Mouse (Mus musculus): ENCODE data around the gene Gm27029. TPM values are rescaled to one million over a fixed set of nuclear protein-coding genes. Genes with fewer than 3 reads are reported as not detected.

Gene Gm27029
- polyA plus RNA-seq, 1 experiment from 2014 or later: 12.2 TPM

GRCm38 (mm10) chr11:101464211-101465100, 39.9 kb upstream of the Gm27029 start, which contains the start of gene Rnd2:
Gene Rnd2 (plus strand): TSS chr11:101464999.
- Histone ChIP-seq H3K27ac (ENCODE audit: low read depth) (peak within 1 kb of the TSS; percentile 79), H3K36me3 (ENCODE audit: insufficient read depth) (peaks cover 22% of the 10 kb centered on the region; the same call in 1 of the 2 replicates), H3K4me1 (ENCODE audit: insufficient read depth) (peaks cover 5% of the 10 kb centered on the region; the same call in 1 of the 2 replicates), H3K4me2 (peak within 1 kb of the TSS; percentile 97), H3K9ac (peak within 1 kb of the TSS; percentile 62), H3K9me3 (ENCODE audit: low read depth, low read length) (no peaks in the 10 kb centered on the region), H3K27me3 (ENCODE audit: insufficient read depth, low read length) (no peaks in the 10 kb centered on the region), H3K4me3 (ENCODE audit: low read depth, low read length) (peak within 1 kb of the TSS; percentile 74)
- WGBS: 13% methylated on average over 12 of the region's 12 CpGs
- peak; percentile 7; the same call in 1 of the 2 replicates for ATAC-seq (ENCODE audit: insufficient read depth)
- peak; percentile 59 for DNase-seq
- TF ChIP-seq CTCF (IDR thresholded peaks at IDR 0.05; ENCODE audit: low read depth): no peak

- Histone ChIP-seq H3K4me2 (peak overlapping the region; percentile 97; the same call in 1 of the 2 replicates), H3K9me3 (ENCODE audit: low read depth, low read length) (no peaks in the 10 kb centered on the region), H3K4me1 (ENCODE audit: insufficient read depth) (peaks cover 5% of the 10 kb centered on the region; the same call in 1 of the 2 replicates), H3K4me3 (ENCODE audit: low read depth, low read length) (no peak overlapping the region), H3K27ac (ENCODE audit: low read depth) (no peak overlapping the region), H3K27me3 (ENCODE audit: insufficient read depth, low read length) (no peaks in the 10 kb centered on the region), H3K36me3 (ENCODE audit: insufficient read depth) (peaks cover 26% of the 10 kb centered on the region; the same call in 1 of the 2 replicates), H3K9ac (no peak overlapping the region)
- TF ChIP-seq CTCF (IDR thresholded peaks at IDR 0.05; ENCODE audit: low read depth): no peak
- ATAC-seq (ENCODE audit: insufficient read depth): no peak
- DNase-seq: peak; percentile 46
- WGBS: 23% methylated on average over 13 of the region's 13 CpGs
These were observed 38.2 kb upstream of the Gm27029 start for GRCm38 (mm10) chr11:101462583-101463440.

GRCm38 (mm10) chr11:101462141-101462540, 37.5 kb upstream of the Gm27029 start:
- no peak overlapping the region for H3K27ac ChIP-seq (ENCODE audit: low read depth)

GRCm38 (mm10) chr11:101460321-101460720, 35.7 kb upstream of the Gm27029 start:
- ATAC-seq (ENCODE audit: insufficient read depth): no peak
- no peak for DNase-seq
- Histone ChIP-seq H3K9me3 (ENCODE audit: low read depth, low read length) (no peaks in the 10 kb centered on the region), H3K36me3 (ENCODE audit: insufficient read depth) (peaks cover 26% of the 10 kb centered on the region; the same call in 1 of the 2 replicates), H3K9ac (no peak overlapping the region), H3K4me1 (ENCODE audit: insufficient read depth) (peaks cover 5% of the 10 kb centered on the region; the same call in 1 of the 2 replicates), H3K4me2 (no peak overlapping the region), H3K27ac (ENCODE audit: low read depth) (no peak overlapping the region), H3K27me3 (ENCODE audit: insufficient read depth, low read length) (no peaks in the 10 kb centered on the region), H3K4me3 (ENCODE audit: low read depth, low read length) (no peak overlapping the region)
- WGBS: 74% methylated on average over 15 of the region's 15 CpGs
- no peak for TF ChIP-seq CTCF (IDR thresholded peaks at IDR 0.05; ENCODE audit: low read depth)

More at GRCm38 (mm10) chr11:101462141-101462540, 37.5 kb upstream of the Gm27029 start:
- DNase-seq (no peak), ATAC-seq (ENCODE audit: insufficient read depth) (no peak)
- H3K4me1 ChIP-seq (ENCODE audit: insufficient read depth): peaks cover 5% of the 10 kb centered on the region; the same call in 1 of the 2 replicates
- H3K27me3 ChIP-seq (ENCODE audit: insufficient read depth, low read length): no peaks in the 10 kb centered on the region
- peaks cover 26% of the 10 kb centered on the region; the same call in 1 of the 2 replicates for H3K36me3 ChIP-seq (ENCODE audit: insufficient read depth)
- H3K9me3 ChIP-seq (ENCODE audit: low read depth, low read length): no peaks in the 10 kb centered on the region
- H3K4me2 ChIP-seq: no peak overlapping the region
- TF ChIP-seq CTCF (IDR thresholded peaks at IDR 0.05; ENCODE audit: low read depth): no peak
- no peak overlapping the region for H3K4me3 ChIP-seq (ENCODE audit: low read depth, low read length)
- WGBS: 77% methylated on average over 14 of the region's 14 CpGs
- no peak overlapping the region for H3K9ac ChIP-seq

- DNase-seq (no peak), ATAC-seq (ENCODE audit: insufficient read depth) (no peak)
- no peak overlapping the region for H3K27ac ChIP-seq (ENCODE audit: low read depth)
- peaks cover 6% of the 10 kb centered on the region; the same call in 1 of the 2 replicates for H3K4me1 ChIP-seq (ENCODE audit: insufficient read depth)
- H3K36me3 ChIP-seq (ENCODE audit: insufficient read depth): peaks cover 26% of the 10 kb centered on the region; the same call in 1 of the 2 replicates
- no peak for TF ChIP-seq CTCF (IDR thresholded peaks at IDR 0.05; ENCODE audit: low read depth)
- H3K27me3 ChIP-seq (ENCODE audit: insufficient read depth, low read length): no peaks in the 10 kb centered on the region
- no peak overlapping the region for H3K4me2 ChIP-seq
- H3K4me3 ChIP-seq (ENCODE audit: low read depth, low read length): no peak overlapping the region
- 24% methylated on average over 6 of the region's 6 CpGs for WGBS
- no peaks in the 10 kb centered on the region for H3K9me3 ChIP-seq (ENCODE audit: low read depth, low read length)
- H3K9ac ChIP-seq: no peak overlapping the region
These were observed 35.1 kb upstream of the Gm27029 start for GRCm38 (mm10) chr11:101459716-101460115.

- TF ChIP-seq CTCF (IDR thresholded peaks at IDR 0.05; ENCODE audit: low read depth): no peak
- Histone ChIP-seq H3K4me1 (ENCODE audit: insufficient read depth) (peaks cover 8% of the 10 kb centered on the region; the same call in 1 of the 2 replicates), H3K36me3 (ENCODE audit: insufficient read depth) (peaks cover 26% of the 10 kb centered on the region; the same call in 1 of the 2 replicates), H3K9ac (no peak overlapping the region), H3K27me3 (ENCODE audit: insufficient read depth, low read length) (no peaks in the 10 kb centered on the region), H3K9me3 (ENCODE audit: low read depth, low read length) (no peaks in the 10 kb centered on the region), H3K4me2 (no peak overlapping the region), H3K27ac (ENCODE audit: low read depth) (no peak overlapping the region), H3K4me3 (ENCODE audit: low read depth, low read length) (no peak overlapping the region)
- DNase-seq: no peak
- ATAC-seq (ENCODE audit: insufficient read depth): no peak
- WGBS: 82% methylated on average over 12 of the region's 12 CpGs
These were observed 33.6 kb upstream of the Gm27029 start for GRCm38 (mm10) chr11:101458217-101458616.
